Mouse (Mus musculus) gastrocnemius, postnatal 14 days (tissue): ENCODE measurements around the gene Dock4. TPM values are rescaled to one million over a fixed set of nuclear protein-coding genes. Genes with fewer than 3 reads are reported as not detected.
A peak's percentile ranks its signal among the peaks of the same experiment; 100 is the strongest.

Source experiments
- DNase-seq: peaks from one replicate; pipeline ENCODE4 v3.0.0; 2021; ENCODE audit warnings: mixed read lengths
- intact Hi-C: fragments of 180-260 bp; cut with DNase I; formaldehyde crosslinking; loops from one replicate; pipeline ENCODE4 v1.15.1; 2025; ENCODE audit warnings: low total_unique reads
- long read RNA-seq, 2 experiments: library from polyadenylated mRNA; stranded (forward); transcript quantifications; one replicate each; pipeline ENCODE4 v2.0.0; 2021
- total RNA-seq, 2 experiments: library from RNA; stranded (reverse); gene quantifications; 2 replicates each; pipeline ENCODE4 v1.2.3; 2021

Dock4 gene
- 10 to 100 TPM; 14.8 to 15.9 TPM for total RNA-seq
- long read RNA-seq, experiment 1, partial matches to known transcripts: 0 of 1 reads
- long read RNA-seq, experiment 1, other reads (novel, unspliced or antisense): 1 of 1 reads
- long read RNA-seq, experiment 2, partial matches to known transcripts: 1 of 5 reads
- long read RNA-seq, experiment 2, other reads (novel, unspliced or antisense): 2 of 5 reads

DNA sequence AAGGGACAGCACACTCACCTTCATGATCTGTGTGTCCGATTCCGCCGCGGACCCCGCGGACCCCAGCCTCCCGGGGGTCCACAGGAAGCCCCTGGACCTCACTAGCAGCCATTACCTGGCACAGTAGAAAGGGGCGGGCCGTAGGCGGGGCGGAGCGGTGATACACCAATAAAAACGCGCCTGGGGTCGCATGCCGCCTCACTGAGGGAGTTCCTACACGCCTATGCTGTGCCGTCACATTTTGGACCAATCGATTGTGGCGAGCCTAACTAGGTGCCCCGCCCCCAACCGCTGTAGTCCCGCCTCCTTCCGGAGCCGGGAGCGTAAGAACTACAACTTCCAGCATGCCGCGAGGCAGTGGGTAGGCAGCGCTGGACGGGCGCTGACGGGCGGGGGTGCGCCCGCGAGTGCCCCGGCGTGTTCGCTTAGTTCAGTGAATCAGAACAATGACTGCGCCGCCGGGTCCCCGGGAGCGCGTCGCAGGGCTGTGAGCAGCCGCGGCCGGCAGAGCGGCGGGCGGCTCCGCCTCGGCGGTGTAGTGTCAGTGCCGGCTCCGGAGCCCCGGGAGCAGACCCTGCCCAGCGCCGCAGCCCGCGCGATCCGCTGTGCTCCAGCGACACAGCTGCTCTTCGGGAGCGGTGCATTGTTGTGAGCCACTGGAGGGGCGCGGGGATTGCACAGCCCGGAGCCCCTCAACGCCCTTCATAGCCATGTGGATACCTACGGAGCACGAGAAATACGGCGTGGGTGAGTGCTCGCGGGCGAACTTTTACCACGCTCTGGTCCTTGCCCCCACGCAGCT, at the start of gene Dock4, which contains the start of gene Zfp277:
Gene Dock4, plus strand, starts transcription at position 305 of the 802 bp plus-strand sequence.
Gene Zfp277, minus strand, starts transcription at position 255 of the 802 bp plus-strand sequence.
- intact Hi-C loops: no loop called here
- peak; percentile 99 for DNase-seq

DNA sequence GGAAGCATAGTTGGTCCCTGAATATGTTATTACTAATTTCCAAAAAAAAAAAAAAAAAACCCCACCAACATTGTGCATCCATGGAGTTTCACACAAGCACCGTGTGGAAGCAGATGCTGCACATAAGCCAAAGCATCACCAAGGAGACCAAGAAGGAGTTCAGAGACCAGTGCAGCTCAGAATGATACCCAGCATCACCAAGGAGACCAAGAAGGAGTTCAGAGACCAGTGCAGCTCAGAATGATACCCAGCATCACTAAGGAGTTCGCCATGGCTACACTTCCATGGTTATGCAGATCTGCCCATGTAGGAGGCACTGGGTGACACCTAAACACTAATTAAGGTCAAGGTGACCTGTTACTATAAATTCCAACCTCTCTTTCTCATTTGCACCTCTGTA, 46.8 kb upstream of the Dock4 start:
- intact Hi-C loops: no loop called here
- DNase-seq: no peak

DNA sequence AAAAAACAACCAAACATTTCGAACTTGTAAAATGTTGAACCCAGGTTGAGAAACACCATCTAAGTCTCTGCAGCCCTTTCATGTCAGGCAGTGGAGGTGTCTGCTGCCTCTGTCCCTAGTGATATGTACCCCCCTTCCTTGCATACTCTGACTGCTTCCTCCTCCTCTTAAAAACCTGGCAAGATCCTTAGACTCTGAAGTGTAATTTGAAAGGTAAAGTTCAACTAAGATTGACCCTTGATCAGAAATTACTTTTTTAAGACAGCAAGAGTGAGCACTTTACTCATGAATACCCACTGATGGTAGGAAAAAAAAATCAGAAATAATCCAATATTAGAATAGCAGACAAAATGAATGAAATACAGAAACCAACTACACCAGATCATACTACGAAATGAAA, 46.4 kb upstream of the Dock4 start:
- intact Hi-C loops: no loop called here
- DNase-seq: no peak

DNA sequence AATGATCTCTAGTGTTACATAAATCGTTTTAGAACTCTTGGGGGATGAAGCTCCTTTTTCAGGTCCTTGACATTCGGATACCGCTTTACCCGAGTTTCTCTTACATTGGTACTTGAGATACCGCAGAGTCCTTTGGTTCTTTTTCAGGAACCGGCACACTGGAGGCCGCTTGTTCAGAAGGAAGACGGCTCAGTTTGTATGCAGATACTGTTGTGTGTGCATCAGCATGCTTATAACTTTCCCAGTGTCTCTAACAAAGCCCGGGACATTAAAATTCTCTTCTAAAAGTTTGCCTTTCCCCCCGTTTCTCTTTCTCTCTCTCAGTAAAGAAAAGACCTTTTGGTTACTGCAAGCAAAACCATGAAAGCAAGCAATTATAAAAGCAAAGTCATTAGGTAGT, 45.9 kb upstream of the Dock4 start:
- intact Hi-C loops: no loop called here

DNA sequence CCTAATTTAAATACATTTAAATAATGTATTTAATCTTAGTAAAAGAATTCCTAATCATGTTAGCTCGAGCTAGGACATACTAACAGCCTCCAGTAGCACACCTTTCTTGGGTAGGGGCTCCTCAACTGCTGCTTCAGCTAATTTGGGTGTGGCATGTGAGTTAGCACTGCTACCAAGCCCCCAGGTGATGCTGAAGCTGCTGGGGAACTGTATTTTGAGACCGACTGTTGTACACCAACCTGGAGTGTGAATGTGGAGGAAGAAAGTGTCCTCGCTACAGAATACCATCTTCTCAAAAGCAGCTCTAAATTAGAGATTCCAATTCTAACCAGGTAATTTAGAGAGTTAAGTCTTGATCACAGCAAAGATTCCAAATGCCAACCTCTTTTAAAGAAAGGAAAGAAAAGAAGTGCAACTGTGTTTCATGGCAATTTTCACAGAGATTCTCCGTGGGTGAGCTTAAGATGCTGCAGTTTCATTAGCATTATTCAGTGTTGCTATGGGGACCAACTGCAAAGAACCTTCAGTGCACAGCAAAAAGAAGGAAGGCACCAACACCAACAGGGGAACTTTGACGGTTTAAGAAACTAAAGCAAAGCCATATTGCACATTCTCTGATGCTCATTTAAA, 31.0 kb upstream of the Dock4 start:
- DNase-seq: no peak
- intact Hi-C loops: no loop called here

More for the DNA sequence above, 45.9 kb upstream of the Dock4 start:
- DNase-seq: no peak

DNA sequence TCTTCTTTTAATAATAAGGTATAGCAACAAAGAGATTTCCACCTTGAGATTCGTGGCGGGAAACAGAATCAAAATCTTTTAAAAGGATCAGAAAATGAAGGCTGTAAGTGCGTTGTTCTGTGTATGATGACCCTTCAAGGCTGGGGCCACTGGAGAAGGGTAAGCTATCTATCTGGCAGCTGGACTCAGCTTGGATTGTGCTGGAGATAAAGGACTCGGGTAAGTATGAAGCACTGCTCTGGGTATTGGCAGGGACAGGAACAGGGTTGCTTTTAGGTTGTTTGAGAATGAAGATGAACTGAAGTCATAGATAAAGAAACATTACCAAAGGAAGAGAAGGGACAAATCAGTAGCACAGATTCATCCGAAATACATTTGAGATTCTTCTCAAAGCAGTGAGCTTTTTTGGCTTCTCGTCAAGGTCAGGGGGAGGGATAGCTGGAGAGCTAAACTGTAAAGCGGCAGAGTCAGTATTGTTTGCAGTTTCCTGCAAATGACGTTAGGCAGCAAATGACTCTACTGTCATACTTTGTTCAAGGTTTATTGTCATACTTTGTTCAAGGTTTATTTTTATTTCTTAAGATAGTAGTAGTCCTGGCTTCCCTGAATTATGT, 30.3 kb upstream of the Dock4 start:
- no peak for DNase-seq
- intact Hi-C loops: no loop called here

DNA sequence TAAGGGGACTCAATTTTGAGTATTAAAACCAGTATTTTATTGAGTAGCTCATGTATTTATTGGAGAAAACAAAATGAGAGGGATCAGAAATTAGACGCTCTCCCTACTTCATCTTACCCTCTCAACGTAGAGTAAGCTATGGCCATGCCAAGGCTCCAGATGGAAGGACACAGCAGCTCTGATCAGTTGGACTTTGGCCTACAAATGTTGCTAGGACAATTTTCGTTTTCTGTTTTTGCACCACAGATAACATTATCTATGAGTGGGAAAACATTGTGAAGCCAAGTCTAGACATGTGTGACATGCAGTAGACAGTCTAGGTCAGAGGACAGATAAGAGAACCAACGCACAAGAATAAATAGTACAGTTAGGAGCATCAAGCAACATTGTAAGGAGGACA, 28.5 kb upstream of the Dock4 start:
- no peak for DNase-seq
- intact Hi-C loops: no loop called here

DNA sequence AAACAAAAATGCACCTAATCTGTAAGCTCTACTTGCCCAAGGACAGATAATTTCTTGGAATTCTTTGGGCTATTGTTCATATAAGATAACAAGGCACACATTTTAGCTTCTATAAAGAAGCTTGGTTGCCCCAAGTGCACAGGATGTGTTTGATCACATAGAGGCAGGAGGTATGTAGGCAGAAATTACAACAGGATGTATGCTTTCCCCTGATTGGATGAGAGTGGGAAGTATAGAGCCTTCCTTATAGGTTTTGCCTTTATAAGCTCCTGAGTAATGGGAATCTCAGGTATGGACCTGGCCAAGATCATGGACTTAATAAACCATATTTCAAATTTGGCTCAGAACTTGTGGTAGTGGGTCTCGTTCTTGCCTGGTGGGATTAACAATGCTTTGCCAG, 20.8 kb upstream of the Dock4 start:
- intact Hi-C loops: no loop called here
- no peak for DNase-seq

DNA sequence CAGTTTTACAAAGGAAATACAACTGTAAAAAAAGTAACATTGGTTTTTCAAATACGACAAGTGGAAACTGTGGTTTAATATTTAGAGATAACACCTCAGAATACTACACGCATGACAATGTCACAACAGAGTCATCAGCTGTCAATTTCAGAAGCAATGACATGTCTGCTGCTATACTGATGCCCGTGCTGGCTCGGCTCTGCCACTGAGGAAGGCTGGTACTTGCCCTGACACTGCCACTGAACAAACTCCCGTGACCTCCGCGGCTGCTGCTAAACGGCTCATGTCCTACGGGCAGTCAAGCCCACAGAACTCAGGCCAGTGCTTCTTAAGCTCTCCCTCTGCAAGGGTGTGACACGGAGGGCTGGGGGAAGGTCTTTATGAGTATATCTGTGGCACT, 18.1 kb upstream of the Dock4 start:
- intact Hi-C loops: no loop called here
- DNase-seq: no peak

DNA sequence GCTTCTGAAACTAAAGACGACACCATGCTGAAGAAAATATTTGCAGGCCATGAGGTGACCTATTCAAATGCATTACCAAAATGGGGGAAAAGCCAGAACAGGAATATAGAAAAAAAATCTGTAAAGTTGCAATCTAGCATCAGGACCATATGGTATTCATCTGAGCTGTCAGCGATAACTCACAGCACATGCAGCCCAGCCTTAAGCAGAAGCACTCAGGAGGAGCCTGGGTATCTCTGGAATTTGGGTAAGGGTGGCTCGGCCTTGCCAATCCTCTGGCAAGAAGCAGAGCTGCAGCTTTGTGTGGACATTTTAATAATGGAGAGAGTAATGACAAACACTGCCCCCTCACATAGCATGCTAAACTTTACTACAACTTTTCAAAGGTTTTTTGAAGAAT, 15.8 kb upstream of the Dock4 start:
- no peak for DNase-seq
- intact Hi-C loops: no loop called here

DNA sequence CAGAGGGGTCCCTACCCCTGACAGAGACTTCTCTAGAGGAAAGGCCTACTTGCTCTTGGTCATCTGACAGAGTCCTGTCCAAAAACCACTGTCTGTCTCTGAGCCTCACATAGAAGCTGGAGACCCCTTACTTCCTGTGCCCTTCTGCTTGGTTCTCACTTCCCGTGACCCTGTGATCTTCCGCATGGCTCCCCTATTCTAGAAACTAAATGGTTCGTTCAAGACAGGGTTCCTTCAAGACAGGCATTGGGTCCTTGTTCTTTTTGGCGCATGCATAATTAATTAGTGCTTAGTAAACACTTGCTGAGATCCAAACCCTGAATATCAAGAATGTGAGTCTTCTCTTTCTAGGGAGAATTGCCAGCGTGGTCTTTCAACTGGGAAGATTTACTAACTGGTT, 14.7 kb upstream of the Dock4 start:
- intact Hi-C loops: no loop called here
- DNase-seq: no peak

DNA sequence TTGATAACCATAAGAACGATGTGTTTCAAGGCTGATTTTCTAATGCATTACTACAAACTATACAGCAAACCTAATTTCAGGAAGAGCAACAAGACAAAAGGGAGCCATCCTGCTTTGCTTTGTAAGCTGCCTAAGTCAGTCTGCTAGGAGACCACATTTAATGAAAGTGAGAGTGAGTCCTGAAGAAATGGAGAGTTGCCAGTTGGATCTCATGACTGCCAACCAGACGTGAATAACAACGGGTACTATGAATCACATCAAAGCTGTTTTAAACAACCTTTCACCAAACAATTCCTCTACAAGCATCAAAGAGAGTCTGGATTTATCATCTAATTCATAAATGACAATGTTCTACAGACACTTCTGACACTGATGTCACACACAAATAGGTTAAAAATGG, 11.7 kb upstream of the Dock4 start:
- intact Hi-C loops: no loop called here
- DNase-seq: no peak

DNA sequence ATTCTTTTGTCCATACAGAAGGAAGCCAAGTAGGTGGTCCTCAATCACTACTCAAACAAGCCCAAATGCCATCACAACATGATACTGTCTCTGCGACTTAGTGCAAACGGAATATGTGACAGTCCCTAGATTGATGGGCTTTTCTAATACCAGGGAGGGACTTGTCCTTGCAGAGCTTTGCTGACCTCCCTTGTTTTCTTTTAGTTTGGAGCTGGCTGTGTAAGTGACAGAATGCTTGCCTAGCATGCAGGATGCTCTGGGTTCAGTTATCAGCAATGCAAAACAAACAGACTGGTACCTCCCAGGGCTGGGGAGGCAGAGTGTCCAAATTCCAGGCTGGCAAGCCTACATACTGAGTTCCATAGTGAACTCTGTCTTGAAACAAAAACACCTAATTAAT, 7.7 kb upstream of the Dock4 start:
- intact Hi-C loops: no loop called here
- no peak for DNase-seq

DNA sequence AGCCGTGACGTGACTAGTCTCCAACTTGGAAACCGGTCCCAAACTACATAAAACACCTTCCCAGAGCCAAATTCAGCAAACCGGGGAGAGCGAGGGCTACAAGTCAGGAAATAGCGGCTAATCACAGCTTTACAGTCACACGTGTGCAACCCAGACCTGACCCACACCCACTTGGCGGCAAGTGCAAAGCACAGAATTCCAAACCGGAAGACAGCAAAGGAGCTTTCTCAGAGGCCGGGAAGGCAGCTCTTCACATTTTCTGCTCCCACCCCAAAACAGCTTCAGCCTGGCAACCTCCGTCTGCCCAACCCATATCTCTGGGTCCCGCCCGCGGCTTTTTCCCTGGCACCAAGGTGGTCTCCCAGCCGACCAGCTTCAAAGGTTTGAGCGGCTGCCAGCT, 546 bp upstream of the Dock4 start:
- DNase-seq: peak; percentile 54
- intact Hi-C loops: no loop called here

DNA sequence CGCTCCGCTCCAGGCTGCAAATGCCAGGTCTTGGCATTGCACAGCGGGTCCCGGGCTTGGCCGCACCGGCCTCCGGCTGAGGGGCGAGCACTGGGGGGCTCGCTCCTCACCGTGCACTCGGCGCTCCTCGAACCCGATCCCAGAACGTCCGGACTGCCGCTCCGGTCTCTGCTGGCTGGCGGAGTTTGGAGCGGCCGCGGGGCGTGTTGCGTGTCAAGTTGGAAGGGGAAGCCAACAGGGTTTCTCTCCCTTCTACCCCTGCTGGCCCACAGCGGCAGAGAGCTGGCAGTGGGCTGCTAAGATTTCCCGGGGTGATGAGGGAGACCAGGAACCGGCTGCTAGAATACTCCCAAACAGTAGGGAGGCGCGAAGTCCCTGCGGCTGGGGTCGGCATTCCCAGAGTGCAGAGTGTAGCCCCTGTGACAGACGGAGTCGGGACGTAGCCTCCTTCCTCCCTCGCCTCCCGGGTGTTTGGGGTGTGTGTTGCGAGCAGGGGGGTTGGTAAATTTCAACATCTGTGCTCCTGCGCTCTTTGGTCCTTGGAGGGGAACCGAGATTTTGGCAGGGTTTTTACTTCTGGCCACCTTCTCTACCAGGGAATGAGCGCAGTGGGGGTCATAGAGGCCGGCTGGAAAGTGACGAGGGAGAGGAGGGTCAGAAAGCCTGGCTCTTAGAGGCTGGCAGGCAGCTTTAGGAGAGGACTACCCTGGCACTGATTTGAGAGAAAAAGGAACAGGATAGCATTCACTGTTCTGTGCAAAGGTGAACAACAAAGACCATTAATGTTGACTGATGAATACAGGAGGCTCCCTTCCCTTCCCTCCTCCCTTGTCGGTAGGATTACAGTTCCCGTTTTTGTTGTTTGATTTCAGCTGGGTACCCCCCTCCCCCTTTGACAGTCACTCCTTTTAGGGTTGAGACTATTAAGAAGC, 964 bp downstream of the Dock4 start:
- DNase-seq: peak; percentile 53
- intact Hi-C loops: no loop called here

DNA sequence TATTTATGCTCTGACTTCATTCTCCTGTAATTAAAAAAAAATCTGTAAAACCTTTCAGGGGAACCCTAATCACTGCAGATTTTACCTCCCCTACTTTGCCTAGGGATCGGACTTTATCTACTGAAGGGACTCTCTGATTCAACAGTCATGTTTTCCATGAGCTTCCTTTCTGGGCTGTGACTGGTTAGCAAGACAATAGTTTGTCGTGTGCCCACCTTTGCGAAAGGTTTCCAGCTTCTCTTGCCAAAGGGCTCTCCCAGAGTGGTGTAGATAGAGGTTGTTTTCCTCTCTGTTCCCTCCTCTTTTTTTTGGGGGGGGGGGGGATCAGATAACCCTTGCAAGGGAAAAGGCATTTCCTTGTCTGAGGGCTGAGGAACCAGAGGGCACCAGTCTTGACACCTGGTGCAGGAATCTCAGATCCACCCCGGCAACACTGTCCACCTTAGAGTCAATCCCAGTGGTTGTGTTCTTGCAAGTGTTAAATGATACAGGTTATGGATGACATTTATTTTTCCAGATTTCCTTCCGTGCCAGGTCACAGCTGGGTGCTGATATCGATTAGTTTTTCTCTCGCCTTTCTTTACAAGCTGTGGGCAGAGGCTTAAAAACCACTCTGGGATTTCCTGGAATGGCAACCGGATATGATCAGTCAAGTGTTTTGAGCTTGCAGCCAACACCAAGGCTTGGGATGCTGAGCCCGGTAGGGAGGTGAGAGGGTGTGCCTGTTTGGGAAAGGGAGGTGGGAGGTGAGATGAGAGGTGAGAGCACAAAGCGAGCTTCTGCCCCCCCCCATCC, 2.0 kb downstream of the Dock4 start:
- intact Hi-C loops: no loop called here
- no peak for DNase-seq

DNA sequence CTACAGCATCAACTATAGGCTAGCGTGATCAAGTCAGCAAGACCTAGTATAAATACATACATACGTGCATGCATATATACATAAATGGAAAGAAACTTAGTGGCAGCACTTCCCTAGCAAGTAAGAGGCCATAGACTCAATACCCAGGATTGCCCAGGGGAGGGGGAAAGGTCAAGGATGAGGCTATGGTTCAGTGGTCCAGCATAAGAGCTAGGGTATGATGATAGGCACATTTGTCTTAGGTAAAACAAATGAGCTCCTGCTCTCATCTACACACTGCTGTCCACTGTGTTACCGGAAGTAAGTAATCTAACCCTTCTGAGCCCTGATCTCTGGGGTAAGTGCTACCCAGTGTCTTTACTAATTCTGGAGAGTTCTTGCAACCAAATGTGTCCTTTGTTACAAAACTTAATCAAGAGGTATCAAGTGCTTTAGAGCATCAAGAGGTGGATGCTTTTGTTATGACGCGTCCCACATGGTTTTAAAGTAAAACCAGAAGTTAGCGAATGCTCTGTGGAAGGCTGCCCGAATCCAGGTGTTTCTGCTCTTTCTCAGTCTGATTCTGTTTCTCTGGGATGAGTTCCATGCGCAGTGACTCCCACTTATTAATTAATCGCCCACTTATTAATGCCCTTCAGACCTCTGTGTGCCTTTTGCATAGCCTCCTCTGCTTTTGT, 3.5 kb downstream of the Dock4 start:
- intact Hi-C loops: no loop called here
- DNase-seq: no peak

DNA sequence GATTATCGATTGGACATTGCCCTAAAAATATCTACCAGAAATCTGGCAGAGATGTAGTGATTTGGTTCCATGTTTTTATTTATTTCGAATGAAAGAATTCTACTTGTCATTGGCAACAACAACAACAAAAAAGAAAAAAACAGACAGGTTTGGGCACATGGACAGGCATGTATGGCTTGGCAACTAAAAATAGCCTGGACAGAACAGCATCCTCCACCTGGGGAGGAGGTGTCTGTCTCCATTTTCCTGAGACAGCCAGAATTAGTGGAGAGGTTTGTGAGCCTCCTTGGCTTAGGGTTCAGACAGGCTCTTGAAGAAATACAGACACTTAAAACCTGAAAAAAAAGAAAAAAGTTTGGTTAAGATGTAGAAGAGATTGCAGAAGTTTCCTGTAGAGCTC, 10.8 kb downstream of the Dock4 start:
- DNase-seq: no peak
- intact Hi-C loops: loop anchor here (10.0 kb wide), 1 partner anchor 48 kb away; no protein-coding TSS in a partner anchor
